Mouse (Mus musculus) lung, postnatal 0 days (tissue): ENCODE measurements around the gene Ropn1. TPM values are rescaled to one million over a fixed set of nuclear protein-coding genes. Genes with fewer than 3 reads are reported as not detected.
"Not testable (repeated sequence)": the region's sequence is repeated elsewhere in the genome, so short reads cannot be mapped to it uniquely, and the experiment has no call there.

ENCODE experiments used
- ATAC-seq: fragments of 200-750 bp; cut with Nextera tagmentation; 2 replicates; pipeline ENCODE4 v1.8.0; 2017; ENCODE audit warnings: moderate library complexity
- DNase-seq: peaks from one replicate; pipeline ENCODE4 v3.0.0-alpha.2; 2016; ENCODE audit warnings: low spot score
- H3K27ac ChIP-seq: fragments of 300-500 bp; sonication (generic); 2 replicates; pipeline ENCODE4 v1.5.1; 2014; ENCODE audit warnings: antibody characterized with exemption, mild to moderate bottlenecking, low read length, mixed read lengths
- H3K27me3 ChIP-seq: fragments of 300-500 bp; sonication (generic); replicated peaks from 2 replicates; pipeline ENCODE4 v1.6.1; 2014; ENCODE audit warnings: low read length, mixed read lengths; ENCODE audit not compliant: insufficient read depth
- H3K36me3 ChIP-seq: fragments of 300-500 bp; sonication (generic); 2 replicates; pipeline ENCODE4 v1.6.1; 2014; ENCODE audit warnings: low read length, mixed read lengths; ENCODE audit not compliant: insufficient read depth
- H3K4me1 ChIP-seq: fragments of 300-500 bp; sonication (generic); 2 replicates; pipeline ENCODE4 v1.6.1; 2014; ENCODE audit warnings: antibody characterized with exemption, low read depth, low read length, mixed read lengths; ENCODE audit not compliant: insufficient read depth
- H3K4me2 ChIP-seq: fragments of 300-500 bp; sonication (generic); replicated peaks from 2 replicates; pipeline ENCODE4 v1.6.1; 2014; ENCODE audit warnings: low read depth, mild to moderate bottlenecking, low read length, moderate library complexity, mixed read lengths
- H3K4me3 ChIP-seq: fragments of 300-500 bp; sonication (generic); 2 replicates; pipeline ENCODE4 v1.5.1; 2014; ENCODE audit warnings: low read depth, low read length
- H3K9ac ChIP-seq: fragments of 300-500 bp; sonication (generic); replicated peaks from 2 replicates; pipeline ENCODE4 v1.6.1; 2014; ENCODE audit warnings: low read depth, mild to moderate bottlenecking
- H3K9me3 ChIP-seq: fragments of 300-500 bp; sonication (generic); 2 replicates; pipeline ENCODE4 v1.6.1; 2016; ENCODE audit warnings: low read length, mixed read lengths
- CTCF ChIP-seq: IDR thresholded peaks from 2 replicates; pipeline ENCODE4 v1.5.1; 2016; ENCODE audit warnings: antibody characterized with exemption, mild to moderate bottlenecking
- EP300 ChIP-seq: IDR thresholded peaks from 2 replicates; pipeline ENCODE4 v1.6.1; 2016; ENCODE audit warnings: antibody characterized with exemption, mild to moderate bottlenecking, control low read depth
- WGBS: fragments of 180-500 bp; shearing (Covaris S2); extraction: QIAGEN DNeasy Blood & Tissue Kit; methylation state at CpG from one replicate; pipeline ENCODE4 v1.1.7; 2014; 5-methylcytosine and 5-hydroxymethylcytosine counted together
- polyA plus RNA-seq: library from polyadenylated mRNA; unstranded; fragments of >200 nt; fragmentation: Nextera tagmentation; extraction: Ambion mirVana; gene quantifications from 2 replicates; pipeline ENCODE4 v1.2.1, GENCODE M21; 2015

The Ropn1 gene
- polyA plus RNA-seq, 1 experiment from 2014 or later = not detected

- H3K36me3 ChIP-seq = no peaks in the 10 kb centered on the region
- no peaks in the 10 kb centered on the region for H3K9me3 ChIP-seq
- no peak for DNase-seq
- no peak overlapping the region for H3K9ac ChIP-seq
- ATAC-seq = no peak
- WGBS = 88% methylated on average over 6 of the region's 7 CpGs
- H3K4me1 ChIP-seq = peaks cover 5% of the 10 kb centered on the region; the same call in 1 of the 2 replicates
- no peaks in the 10 kb centered on the region for H3K27me3 ChIP-seq
- H3K27ac ChIP-seq = no peak overlapping the region
- H3K4me2 ChIP-seq = no peak overlapping the region
- no peak overlapping the region for H3K4me3 ChIP-seq
- TF ChIP-seq EP300 (no peak), CTCF (no peak)
Observed at GRCm38 (mm10) chr16:34694477-34694876, 44.8 kb downstream of the Ropn1 start.

- H3K9me3 ChIP-seq, ATAC-seq, H3K4me2 ChIP-seq, H3K4me3 ChIP-seq, H3K9ac ChIP-seq, H3K4me1 ChIP-seq, H3K27me3 ChIP-seq, H3K36me3 ChIP-seq, DNase-seq, H3K27ac ChIP-seq: not testable (repeated sequence)
- 71% methylated on average over 3 of the region's 3 CpGs for WGBS
Observed at GRCm38 (mm10) chr16:34698721-34699120, 49.0 kb downstream of the Ropn1 start.

GRCm38 (mm10) chr16:34700165-34700827 lies 50.6 kb downstream of the Ropn1 start:
- Histone ChIP-seq H3K27ac (peak overlapping the region; percentile 61), H3K4me2 (peak overlapping the region; percentile 25; the same call in 1 of the 2 replicates)

GRCm38 (mm10) chr16:34700828-34701216 lies 51.1 kb downstream of the Ropn1 start:
- no peaks in the 10 kb centered on the region for H3K9me3 ChIP-seq
- H3K4me3 ChIP-seq = no peak overlapping the region
- no peaks in the 10 kb centered on the region for H3K27me3 ChIP-seq
- 46% methylated on average over 6 of the region's 6 CpGs for WGBS
- H3K27ac ChIP-seq = no peak overlapping the region; the same call in 1 of the 2 replicates
- TF ChIP-seq CTCF = no peak
- peak; percentile 75 for TF ChIP-seq EP300
- peak overlapping the region; percentile 25; the same call in 1 of the 2 replicates for H3K4me2 ChIP-seq
- ATAC-seq = peak; percentile 77
- H3K36me3 ChIP-seq = no peaks in the 10 kb centered on the region
- DNase-seq = peak; percentile 76
- H3K4me1 ChIP-seq = no peaks in the 10 kb centered on the region
- H3K9ac ChIP-seq = no peak overlapping the region

More at GRCm38 (mm10) chr16:34700165-34700827, 50.6 kb downstream of the Ropn1 start:
- TF ChIP-seq EP300 (peak; percentile 57), CTCF (peak; percentile 89)
- Histone ChIP-seq H3K9me3 (no peaks in the 10 kb centered on the region), H3K9ac (no peak overlapping the region), H3K4me3 (no peak overlapping the region), H3K36me3 (no peaks in the 10 kb centered on the region), H3K4me1 (no peaks in the 10 kb centered on the region), H3K27me3 (no peaks in the 10 kb centered on the region)
- ATAC-seq = peak; percentile 94
- peak; percentile 97 for DNase-seq
- 11% methylated on average over 7 of the region's 7 CpGs for WGBS

GRCm38 (mm10) chr16:34706019-34706418 lies 56.3 kb downstream of the Ropn1 start:
- TF ChIP-seq CTCF (no peak), EP300 (no peak)
- H3K4me3 ChIP-seq = no peak overlapping the region
- H3K9me3 ChIP-seq = no peaks in the 10 kb centered on the region
- H3K36me3 ChIP-seq = no peaks in the 10 kb centered on the region
- no peaks in the 10 kb centered on the region for H3K27me3 ChIP-seq
- H3K9ac ChIP-seq = no peak overlapping the region
- DNase-seq = peak; percentile 51
- ATAC-seq = peak; percentile 57
- 46% methylated on average over 2 of the region's 2 CpGs for WGBS
- no peaks in the 10 kb centered on the region for H3K4me1 ChIP-seq
- peak overlapping the region; percentile 81 for H3K27ac ChIP-seq
- H3K4me2 ChIP-seq = no peak overlapping the region

- 54% methylated on average over 7 of the region's 7 CpGs for WGBS
- no peak overlapping the region for H3K4me3 ChIP-seq
- H3K27me3 ChIP-seq = no peaks in the 10 kb centered on the region
- H3K36me3 ChIP-seq = no peaks in the 10 kb centered on the region
- H3K9me3 ChIP-seq = no peaks in the 10 kb centered on the region
- ATAC-seq (peak; percentile 77), DNase-seq (peak; percentile 76)
- H3K4me1 ChIP-seq = no peaks in the 10 kb centered on the region
- TF ChIP-seq EP300 = no peak
- no peak for TF ChIP-seq CTCF
- H3K9ac ChIP-seq = no peak overlapping the region
- H3K4me2 ChIP-seq = no peak overlapping the region
- H3K27ac ChIP-seq = peak overlapping the region; percentile 81
Observed at GRCm38 (mm10) chr16:34706487-34706946, 56.8 kb downstream of the Ropn1 start.
